In genomic region chr11:82886559-82886958, GRCm38 (mm10) we compare ENCODE assay signal across 15 mouse cellular contexts. TPM values are rescaled to one million over a fixed set of nuclear protein-coding genes. Genes with fewer than 3 reads are reported as not detected.
DNase-seq lines count a peak whose midpoint lies in the region; ATAC-seq and TF ChIP-seq lines count a peak whose summit lies in the region.
"Had no signal": no experiment of that assay in that cellular context is flagged by ENCODE, and none has a peak within 500 bp of the region (broad histone marks: within the 10 kb centered on the region; RNA-seq: fewer than 3 reads in every experiment).

No protein-coding gene starts in this region.

- peak; percentile 29 for TF ChIP-seq CTCF in kidney, adult 2 months (conservative IDR thresholded peaks at IDR 0.05; ENCODE audit: insufficient read depth, insufficient read length, low read depth, low read length)
- no peak for TF ChIP-seq CTCF in thymus, adult 2 months (IDR thresholded peaks at IDR 0.05; ENCODE audit: borderline replicate concordance, control insufficient read depth, extremely low read depth, insufficient read depth, low read length, poor library complexity)

- 90% methylated on average over 3 of the region's 3 CpGs for WGBS in kidney, adult 2 months
- 88% methylated on average over 3 of the region's 3 CpGs for WGBS in thymus, adult 2 months
- 86% methylated on average over 3 of the region's 3 CpGs for WGBS in hindbrain, embryonic 12.5 days

- ATAC-seq in hindbrain, embryonic 12.5 days (ENCODE audit: low FRiP score) = no peak
- ATAC-seq: intestine, embryonic 15.5 days had no signal

- H3K9ac ChIP-seq in hindbrain, embryonic 12.5 days = no peak overlapping the region
- H3K9ac ChIP-seq: embryonic facial prominence, embryonic 13.5 days; forebrain, embryonic 12.5 days; intestine, embryonic 15.5 days; neural tube, embryonic 13.5 days; stomach, embryonic 15.5 days had no signal

- no peak overlapping the region for H3K4me2 ChIP-seq in hindbrain, embryonic 12.5 days (replicated peaks)
- H3K4me2 ChIP-seq: embryonic facial prominence, embryonic 13.5 days; forebrain, embryonic 12.5 days; intestine, embryonic 15.5 days; neural tube, embryonic 13.5 days; stomach, embryonic 15.5 days had no signal

- no peaks in the 10 kb centered on the region for H3K36me3 ChIP-seq in kidney, adult 2 months (ENCODE audit: control insufficient read depth, insufficient read depth, low read length)
- peaks cover 6% of the 10 kb centered on the region for H3K36me3 ChIP-seq in thymus, adult 2 months (ENCODE audit: control insufficient read depth, insufficient read depth, low read length)
- 0 out of 2 replicates have a peak, but pooled peaks cover 7% of the 10 kb centered on the region for H3K36me3 ChIP-seq in hindbrain, embryonic 12.5 days
- H3K36me3 ChIP-seq: intestine, embryonic 15.5 days; neural tube, embryonic 13.5 days; stomach, embryonic 15.5 days had no signal

- no peak overlapping the region for H3K4me3 ChIP-seq in kidney, adult 2 months (ENCODE audit: insufficient read depth, low read depth, low read length)
- no peak overlapping the region for H3K4me3 ChIP-seq in thymus, adult 2 months (ENCODE audit: control insufficient read depth, insufficient read depth, low read length)
- no peak overlapping the region for H3K4me3 ChIP-seq in hindbrain, embryonic 12.5 days
- H3K4me3 ChIP-seq: embryonic facial prominence, embryonic 13.5 days; forebrain, embryonic 12.5 days; intestine, embryonic 15.5 days; midbrain, embryonic 10.5 days; neural tube, embryonic 13.5 days; stomach, embryonic 15.5 days had no signal

- no peaks in the 10 kb centered on the region for H3K9me3 ChIP-seq in hindbrain, embryonic 12.5 days (replicated peaks)
- H3K9me3 ChIP-seq: embryonic facial prominence, embryonic 13.5 days; forebrain, embryonic 12.5 days; intestine, embryonic 15.5 days; midbrain, embryonic 10.5 days; neural tube, embryonic 13.5 days; stomach, embryonic 15.5 days had no signal

- no peak for TF ChIP-seq POLR2A in kidney, adult 2 months (IDR thresholded peaks at IDR 0.05; ENCODE audit: low read depth, low read length)
- TF ChIP-seq POLR2A in thymus, adult 2 months (IDR thresholded peaks at IDR 0.05; ENCODE audit: control insufficient read depth, extremely low read depth, insufficient read depth, low read length, poor library complexity) = no peak

- DNase-seq in kidney, adult 2 months = no peak
- DNase-seq in kidney, adult 9 months = no peak
- peak; percentile 21 for DNase-seq in thymus, postnatal 0 days (ENCODE audit: low spot score)
- DNase-seq in thymus, adult 2 months = no peak
- DNase-seq in R1 (ENCODE audit: low read depth, low spot score) = peak; percentile 54
- no peak for DNase-seq in right cerebral cortex, postnatal 10 days (ENCODE audit: low spot score in 2 of 2)
- DNase-seq: cerebellum, adult 9-10 months; right cerebral cortex, postnatal 14 days had no signal

- H3K4me1 ChIP-seq in kidney, adult 2 months (ENCODE audit: control insufficient read depth, insufficient read depth, low read length) = peaks cover 8% of the 10 kb centered on the region; the same call in 1 of the 2 replicates
- peaks cover 9% of the 10 kb centered on the region for H3K4me1 ChIP-seq in thymus, adult 2 months (replicated peaks; ENCODE audit: control insufficient read depth, insufficient read depth, low read length)
- peaks cover 19% of the 10 kb centered on the region for H3K4me1 ChIP-seq in hindbrain, embryonic 12.5 days

- no peaks in the 10 kb centered on the region for H3K27me3 ChIP-seq in kidney, adult 2 months (replicated peaks; ENCODE audit: control insufficient read depth, insufficient read depth, low read length)
- no peaks in the 10 kb centered on the region for H3K27me3 ChIP-seq in thymus, adult 2 months (ENCODE audit: control insufficient read depth, insufficient read depth, low read length)
- H3K27me3 ChIP-seq in hindbrain, embryonic 12.5 days = peaks cover 2% of the 10 kb centered on the region; the same call in 1 of the 2 replicates
- H3K27me3 ChIP-seq: intestine, embryonic 15.5 days had no signal

- no peak overlapping the region for H3K27ac ChIP-seq in kidney, adult 2 months (ENCODE audit: insufficient read depth, low read depth, low read length)
- no peak overlapping the region for H3K27ac ChIP-seq in thymus, adult 2 months (ENCODE audit: control insufficient read depth, insufficient read depth, low read length)
- H3K27ac ChIP-seq in hindbrain, embryonic 12.5 days = no peak overlapping the region
- H3K27ac ChIP-seq: embryonic facial prominence, embryonic 13.5 days; forebrain, embryonic 12.5 days; intestine, embryonic 15.5 days; midbrain, embryonic 10.5 days; neural tube, embryonic 13.5 days; stomach, embryonic 15.5 days had no signal

RNA-seq across cellular contexts. Expression of gene Rad51d, which starts 3.9 kb away (rescaled TPM):
- polyA plus RNA-seq in kidney, adult 2 months (2012; rRNA removed) = 13.7 and 15.7 TPM in 2 replicates
- polyA plus RNA-seq in thymus, postnatal 0 days (2015; fragmentation: Nextera tagmentation; extraction: Ambion mirVana) = 19.2 and 22.4 TPM in 2 replicates
- polyA plus RNA-seq in thymus, adult 2 months (2012; rRNA removed) = 22.0 and 22.6 TPM in 2 replicates
- 10.9 and 12.6 TPM in 2 replicates for polyA plus RNA-seq in hindbrain, embryonic 12.5 days (2016; fragmentation: Nextera tagmentation; extraction: Ambion mirVana)

RNA-seq across cellular contexts. Expression of gene Fndc8, which starts 5.4 kb away (rescaled TPM):
- 0.13 and 0.19 TPM in 2 replicates for polyA plus RNA-seq in kidney, adult 2 months (2012; rRNA removed)
- polyA plus RNA-seq in thymus, postnatal 0 days (2015; fragmentation: Nextera tagmentation; extraction: Ambion mirVana) = 0.26 and 0.39 TPM in 2 replicates
- 0.23 and 0.36 TPM in 2 replicates for polyA plus RNA-seq in thymus, adult 2 months (2012; rRNA removed)
- 0.65 and 0.68 TPM in 2 replicates for polyA plus RNA-seq in hindbrain, embryonic 12.5 days (2016; fragmentation: Nextera tagmentation; extraction: Ambion mirVana)

RNA-seq across cellular contexts. Expression of gene Rffl, which starts 15.5 kb away (rescaled TPM):
- polyA plus RNA-seq in kidney, adult 2 months (2012; rRNA removed) = 15.3 and 19.4 TPM in 2 replicates
- 15.8 TPM in 2 replicates for polyA plus RNA-seq in thymus, postnatal 0 days (2015; fragmentation: Nextera tagmentation; extraction: Ambion mirVana)
- 13.4 and 16.3 TPM in 2 replicates for polyA plus RNA-seq in thymus, adult 2 months (2012; rRNA removed)
- polyA plus RNA-seq in hindbrain, embryonic 12.5 days (2016; fragmentation: Nextera tagmentation; extraction: Ambion mirVana) = 8.9 and 9.6 TPM in 2 replicates

RNA-seq across cellular contexts. Expression of gene Nle1, which starts 21.7 kb away (rescaled TPM):
- 16.3 and 16.9 TPM in 2 replicates for polyA plus RNA-seq in kidney, adult 2 months (2012; rRNA removed)
- 36.1 and 37.6 TPM in 2 replicates for polyA plus RNA-seq in thymus, postnatal 0 days (2015; fragmentation: Nextera tagmentation; extraction: Ambion mirVana)
- polyA plus RNA-seq in thymus, adult 2 months (2012; rRNA removed) = 81.4 and 85.8 TPM in 2 replicates
- 32.1 and 32.7 TPM in 2 replicates for polyA plus RNA-seq in hindbrain, embryonic 12.5 days (2016; fragmentation: Nextera tagmentation; extraction: Ambion mirVana)

RNA-seq across cellular contexts. Expression of gene Unc45b, which starts 23.8 kb away (rescaled TPM):
- 5.0 and 7.9 TPM in 2 replicates for polyA plus RNA-seq in kidney, adult 2 months (2012; rRNA removed)
- 1.0 and 1.7 TPM in 2 replicates for polyA plus RNA-seq in thymus, postnatal 0 days (2015; fragmentation: Nextera tagmentation; extraction: Ambion mirVana)
- 1.2 and 7.1 TPM in 2 replicates for polyA plus RNA-seq in thymus, adult 2 months (2012; rRNA removed)
- 1.4 and 4.1 TPM in 2 replicates for polyA plus RNA-seq in hindbrain, embryonic 12.5 days (2016; fragmentation: Nextera tagmentation; extraction: Ambion mirVana)

Comparison
In these comparisons a context has a peak if more than half of its experiments do, and no peak if none do; other contexts are left out.
1. DNase-seq: peak in thymus, postnatal 0 days (single experiment) and R1 (single experiment); none in kidney, adult 2 months (single experiment), kidney, adult 9 months (single experiment), thymus, adult 2 months (single experiment) and right cerebral cortex, postnatal 10 days (0 of 2).